Mouse (Mus musculus) limb, embryonic 12.5 days (tissue): ENCODE data around the gene Dppa4. TPM values are rescaled to one million over a fixed set of nuclear protein-coding genes. Genes with fewer than 3 reads are reported as not detected.

Source experiments
- ATAC-seq: fragments of 200-750 bp; cut with Nextera tagmentation; 2 replicates; pipeline ENCODE4 v1.8.0; 2017; ENCODE audit warnings: low read depth, moderate TSS enrichment; ENCODE audit not compliant: insufficient number of reproducible peaks, insufficient read depth, low FRiP score, low TSS enrichment
- H3K27ac ChIP-seq: fragments of 300-500 bp; sonication (generic); 2 replicates; pipeline ENCODE4 v1.5.1; 2016; ENCODE audit warnings: mild to moderate bottlenecking, moderate library complexity
- H3K27me3 ChIP-seq: fragments of 300-500 bp; sonication (generic); 2 replicates; pipeline ENCODE4 v1.6.1; 2016; ENCODE audit warnings: mild to moderate bottlenecking, moderate library complexity
- H3K36me3 ChIP-seq: fragments of 300-500 bp; sonication (generic); 2 replicates; pipeline ENCODE4 v1.6.1; 2016; ENCODE audit warnings: mild to moderate bottlenecking, moderate library complexity
- H3K4me1 ChIP-seq: fragments of 300-500 bp; sonication (generic); replicated peaks from 2 replicates; pipeline ENCODE4 v1.6.1; 2016
- H3K4me2 ChIP-seq: fragments of 300-500 bp; sonication (generic); 2 replicates; pipeline ENCODE4 v1.6.1; 2016; ENCODE audit warnings: mild to moderate bottlenecking, moderate library complexity
- H3K4me3 ChIP-seq: fragments of 300-500 bp; sonication (generic); replicated peaks from 2 replicates; pipeline ENCODE4 v1.5.1; 2016; ENCODE audit warnings: mild to moderate bottlenecking
- H3K9ac ChIP-seq: fragments of 300-500 bp; sonication (generic); replicated peaks from 2 replicates; pipeline ENCODE4 v1.6.1; 2016; ENCODE audit warnings: mild to moderate bottlenecking, moderate library complexity
- H3K9me3 ChIP-seq: fragments of 300-500 bp; sonication (generic); 2 replicates; pipeline ENCODE4 v1.6.1; 2016; ENCODE audit warnings: mild to moderate bottlenecking, moderate library complexity
- WGBS: fragments of 180-500 bp; shearing (Covaris S2); methylation state at CpG from one replicate; pipeline ENCODE4 v1.1.7; 2016; 5-methylcytosine and 5-hydroxymethylcytosine counted together
- polyA plus RNA-seq: library from polyadenylated mRNA; unstranded; fragments of >200 nt; fragmentation: Nextera tagmentation; extraction: Ambion mirVana; gene quantifications from 2 replicates; pipeline ENCODE4 v1.2.1, GENCODE M21; 2016

Gene Dppa4
- polyA plus RNA-seq, result not detected in 2 replicates

DNA sequence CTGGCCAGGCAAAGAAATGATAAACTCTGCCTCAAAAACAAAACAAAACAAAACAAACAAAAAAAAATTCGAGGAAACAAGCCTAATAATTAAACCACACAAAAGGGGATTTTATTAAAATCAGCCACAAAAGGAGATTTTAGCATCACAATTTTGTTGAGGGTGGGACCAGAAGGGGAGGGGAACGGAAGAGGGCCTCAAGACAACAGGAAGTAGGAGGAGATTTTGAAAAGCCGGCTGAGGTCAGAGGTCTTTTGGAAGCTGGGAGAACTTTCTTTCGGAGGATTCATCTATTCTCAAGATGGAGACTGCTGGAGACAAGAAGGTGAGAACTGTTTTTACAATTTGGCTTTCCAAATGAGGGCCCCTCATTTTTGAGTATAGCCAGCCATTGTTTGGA, at the start of gene Dppa4:
Gene Dppa4 (plus strand): TSS at position 217 of the 400 bp plus-strand sequence.
- no peak for ATAC-seq
- Histone ChIP-seq H3K4me2 (no peak within 1 kb of the TSS), H3K4me3 (no peak within 1 kb of the TSS), H3K36me3 (no peaks in the 10 kb centered on the region), H3K9me3 (no peaks in the 10 kb centered on the region), H3K27ac (no peak within 1 kb of the TSS), H3K4me1 (no peaks in the 10 kb centered on the region), H3K27me3 (no peaks in the 10 kb centered on the region), H3K9ac (no peak within 1 kb of the TSS)
- WGBS, result 78% methylated on average over 4 of the region's 4 CpGs

DNA sequence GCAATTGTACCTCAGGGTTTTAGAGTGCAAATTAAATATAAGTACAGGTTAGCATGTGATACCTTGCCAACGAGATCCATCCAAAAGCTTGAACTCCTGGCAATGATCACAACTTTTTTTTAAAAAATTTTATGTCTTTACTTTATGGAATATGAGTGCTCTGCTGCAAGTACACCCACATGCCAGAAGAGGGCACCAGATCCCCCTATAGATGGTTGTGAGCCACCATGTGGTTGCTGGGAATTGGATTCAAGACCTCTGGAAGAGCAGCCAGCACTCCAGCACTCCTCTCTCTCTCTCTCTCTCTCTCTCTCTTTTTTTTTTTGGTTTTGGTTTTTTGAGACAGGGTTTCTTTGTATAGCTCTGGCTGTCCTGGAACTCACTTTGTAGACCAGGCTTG, 48.5 kb upstream of the Dppa4 start:
- Histone ChIP-seq H3K27ac (no peak overlapping the region), H3K9me3 (peaks cover 4% of the 10 kb centered on the region; the same call in 1 of the 2 replicates), H3K36me3 (no peaks in the 10 kb centered on the region), H3K4me1 (no peaks in the 10 kb centered on the region), H3K27me3 (no peaks in the 10 kb centered on the region), H3K4me2 (no peak overlapping the region), H3K9ac (no peak overlapping the region), H3K4me3 (no peak overlapping the region)
- 90% methylated on average over 1 of the region's 1 CpGs for WGBS
- no peak for ATAC-seq

DNA sequence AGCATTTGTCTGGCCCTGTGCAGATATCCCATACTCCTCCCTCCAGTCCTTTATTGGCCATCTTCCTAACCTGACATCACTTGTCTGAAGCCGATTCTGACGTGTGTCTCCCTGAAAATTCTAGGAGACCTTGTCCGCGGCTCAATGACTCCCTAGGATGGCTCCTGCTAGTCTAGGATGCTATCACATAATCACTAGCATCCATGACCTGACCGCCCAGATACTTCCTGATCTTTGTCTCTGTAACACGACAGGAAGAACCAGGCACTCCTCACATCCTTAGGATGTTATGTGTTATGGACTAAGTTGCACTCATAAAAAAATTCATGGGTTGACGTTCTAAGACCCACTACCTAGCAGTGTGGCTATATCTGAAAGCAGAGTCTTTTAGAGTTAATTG, 45.9 kb upstream of the Dppa4 start:
- H3K9me3 ChIP-seq, result peaks cover 4% of the 10 kb centered on the region; the same call in 1 of the 2 replicates
- 90% methylated on average over 7 of the region's 7 CpGs for WGBS
- no peaks in the 10 kb centered on the region for H3K36me3 ChIP-seq
- H3K27ac ChIP-seq, result no peak overlapping the region
- H3K4me1 ChIP-seq, result no peaks in the 10 kb centered on the region
- no peak overlapping the region for H3K4me2 ChIP-seq
- H3K27me3 ChIP-seq, result no peaks in the 10 kb centered on the region
- ATAC-seq, result no peak
- no peak overlapping the region for H3K9ac ChIP-seq
- H3K4me3 ChIP-seq, result no peak overlapping the region

DNA sequence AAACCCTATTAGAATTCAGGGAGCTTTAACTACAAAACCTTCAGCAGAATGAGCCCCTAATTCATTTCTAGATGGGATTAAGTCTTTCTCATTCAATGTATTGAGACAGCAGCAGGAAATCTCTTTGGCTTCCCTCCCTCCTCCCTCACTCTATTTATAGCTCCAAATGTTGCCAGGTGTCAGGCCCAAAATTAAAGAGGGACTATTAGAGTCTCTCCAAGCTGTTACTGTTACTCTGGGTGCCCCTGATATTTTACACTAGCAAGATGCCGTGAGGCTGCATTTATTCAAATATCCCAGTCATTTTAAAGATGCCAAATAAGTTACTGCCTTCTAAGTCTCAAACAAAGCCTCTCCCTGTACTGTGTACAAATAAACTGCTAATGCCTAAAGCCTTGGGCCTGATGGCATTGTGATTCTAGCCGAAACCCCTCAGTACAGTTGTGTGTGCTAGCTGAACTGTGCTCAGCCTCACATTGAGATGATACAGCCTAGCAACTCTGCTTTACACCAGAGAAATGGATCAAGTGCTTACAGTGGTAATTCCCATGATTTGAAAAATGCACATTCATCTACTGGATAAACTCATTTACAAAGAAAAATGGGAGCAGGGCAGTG, 36.4 kb upstream of the Dppa4 start:
- no peaks in the 10 kb centered on the region for H3K9me3 ChIP-seq
- H3K36me3 ChIP-seq, result no peaks in the 10 kb centered on the region
- H3K27me3 ChIP-seq, result no peaks in the 10 kb centered on the region
- 85% methylated on average over 2 of the region's 2 CpGs for WGBS
- no peak overlapping the region for H3K4me3 ChIP-seq
- H3K4me1 ChIP-seq, result no peaks in the 10 kb centered on the region
- no peak overlapping the region for H3K4me2 ChIP-seq
- H3K9ac ChIP-seq, result no peak overlapping the region
- H3K27ac ChIP-seq, result no peak overlapping the region
- ATAC-seq, result no peak

DNA sequence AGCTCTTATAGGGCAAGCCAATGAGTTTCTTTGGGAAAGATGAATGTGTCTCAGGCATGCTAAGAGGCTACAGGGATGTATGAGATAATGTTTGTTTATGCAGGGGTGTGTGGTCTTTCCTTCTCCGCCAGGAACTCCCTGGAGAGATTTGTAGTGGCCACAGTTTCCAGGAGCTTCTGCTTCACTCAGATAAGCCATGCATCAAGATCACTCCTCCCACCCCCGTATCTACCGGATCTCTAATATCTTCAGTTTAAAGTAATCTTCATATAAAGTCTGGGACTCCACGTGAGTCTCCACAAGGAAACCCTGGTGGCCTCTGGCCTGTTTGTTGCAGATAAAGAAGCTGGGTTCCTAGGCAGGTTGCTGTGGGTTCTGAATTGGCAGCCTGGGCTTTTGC, 30.7 kb upstream of the Dppa4 start:
- H3K4me3 ChIP-seq, result no peak overlapping the region

DNA sequence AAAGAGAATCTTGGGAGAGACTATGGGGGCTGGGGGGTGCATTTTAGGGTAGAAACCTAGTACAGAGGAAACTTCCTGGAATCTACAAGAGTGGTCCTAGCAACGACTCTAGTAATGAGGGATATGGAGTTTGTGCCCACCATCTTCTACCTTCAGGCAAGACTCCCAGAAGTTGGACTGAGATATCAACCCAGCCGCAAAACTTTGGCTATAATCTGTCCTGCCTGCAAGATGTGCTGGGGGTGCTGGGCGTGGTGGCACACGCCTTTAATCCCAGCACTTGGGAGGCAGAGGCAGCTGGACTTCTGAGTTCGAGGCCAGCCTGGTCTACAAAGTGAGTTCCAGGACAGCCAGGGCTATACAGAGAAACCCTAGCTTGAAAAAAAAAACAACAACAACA, 28.9 kb upstream of the Dppa4 start:
- Histone ChIP-seq H3K9ac (no peak overlapping the region), H3K27ac (no peak overlapping the region), H3K4me1 (no peaks in the 10 kb centered on the region), H3K9me3 (no peaks in the 10 kb centered on the region), H3K27me3 (no peaks in the 10 kb centered on the region), H3K4me3 (no peak overlapping the region), H3K4me2 (no peak overlapping the region), H3K36me3 (no peaks in the 10 kb centered on the region)
- no peak for ATAC-seq
- WGBS, result 89% methylated on average over 5 of the region's 5 CpGs

More for the DNA sequence above, 30.7 kb upstream of the Dppa4 start:
- ATAC-seq, result no peak
- Histone ChIP-seq H3K36me3 (no peaks in the 10 kb centered on the region), H3K4me1 (no peaks in the 10 kb centered on the region), H3K27ac (no peak overlapping the region), H3K9me3 (no peaks in the 10 kb centered on the region), H3K27me3 (no peaks in the 10 kb centered on the region), H3K4me2 (no peak overlapping the region), H3K9ac (no peak overlapping the region)
- WGBS, result 76% methylated on average over 4 of the region's 4 CpGs

DNA sequence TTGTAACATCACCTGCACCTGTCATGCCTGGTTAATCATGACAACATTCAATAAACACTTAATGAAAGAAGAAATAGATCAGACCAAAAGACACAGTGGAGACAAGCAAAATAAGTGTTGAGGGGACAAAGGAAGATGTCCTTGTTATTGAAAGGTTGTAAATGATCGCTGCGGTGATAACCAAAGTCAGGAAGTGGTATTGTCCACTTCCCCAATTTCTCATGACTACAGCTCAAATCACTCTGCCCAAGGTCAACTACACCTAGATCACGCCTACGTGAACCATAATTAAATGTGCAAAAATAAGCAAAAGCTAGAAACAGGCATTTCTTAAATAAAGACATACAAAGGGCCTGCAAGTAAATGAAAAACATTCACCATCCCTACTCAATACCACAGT, 24.0 kb upstream of the Dppa4 start:
- H3K9me3 ChIP-seq, result no peaks in the 10 kb centered on the region
- no peak overlapping the region for H3K9ac ChIP-seq
- H3K4me3 ChIP-seq, result no peak overlapping the region
- no peak overlapping the region for H3K4me2 ChIP-seq
- no peaks in the 10 kb centered on the region for H3K27me3 ChIP-seq
- 94% methylated on average over 4 of the region's 4 CpGs for WGBS
- H3K4me1 ChIP-seq, result no peaks in the 10 kb centered on the region
- H3K36me3 ChIP-seq, result no peaks in the 10 kb centered on the region
- H3K27ac ChIP-seq, result no peak overlapping the region
- ATAC-seq, result no peak

DNA sequence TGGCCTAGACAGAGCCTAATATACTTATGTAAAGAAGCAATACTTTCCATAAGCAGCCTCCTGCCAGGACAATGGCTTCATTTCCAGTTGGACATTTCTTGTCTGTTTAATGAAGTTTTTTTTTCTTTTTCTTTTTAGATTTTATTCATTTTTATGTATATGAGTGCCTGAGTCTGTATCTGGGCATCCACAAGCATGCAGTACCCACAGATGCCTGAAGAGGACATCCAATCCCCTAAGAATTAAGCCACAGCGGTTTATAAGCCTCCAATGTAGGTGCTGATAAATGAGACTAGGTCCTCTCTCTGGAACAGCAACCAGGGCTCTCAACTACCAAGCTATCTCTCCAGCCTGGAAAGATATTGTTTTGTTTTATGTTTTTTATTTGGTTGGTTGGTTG, 20.6 kb upstream of the Dppa4 start:
- H3K36me3 ChIP-seq, result no peaks in the 10 kb centered on the region
- H3K27ac ChIP-seq, result no peak overlapping the region
- no peaks in the 10 kb centered on the region for H3K9me3 ChIP-seq
- no peaks in the 10 kb centered on the region for H3K27me3 ChIP-seq
- H3K4me3 ChIP-seq, result no peak overlapping the region
- ATAC-seq, result no peak
- H3K4me1 ChIP-seq, result no peaks in the 10 kb centered on the region
- WGBS, result 84% methylated on average over 1 of the region's 1 CpGs
- no peak overlapping the region for H3K4me2 ChIP-seq
- H3K9ac ChIP-seq, result no peak overlapping the region

DNA sequence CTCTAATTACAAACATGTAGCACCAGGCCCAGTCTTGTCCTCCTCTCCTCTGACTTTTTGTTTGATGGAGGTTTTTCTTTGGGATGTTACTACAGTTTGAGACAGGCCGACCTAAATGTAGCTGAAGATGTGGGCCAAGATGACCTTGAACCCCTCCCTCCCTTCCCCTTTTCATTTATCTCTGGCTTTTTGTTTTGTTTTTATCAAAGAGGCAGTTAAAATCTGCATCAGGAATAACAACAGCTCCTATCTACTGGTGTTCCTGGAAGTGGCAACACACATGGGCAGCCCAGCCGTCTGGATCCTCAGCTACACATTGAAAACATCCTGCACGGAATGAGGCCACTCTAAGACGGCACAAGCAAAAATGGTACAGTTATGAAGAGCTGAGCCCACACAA, 17.7 kb upstream of the Dppa4 start:
- Histone ChIP-seq H3K9me3 (no peaks in the 10 kb centered on the region), H3K4me1 (no peaks in the 10 kb centered on the region), H3K27ac (no peak overlapping the region), H3K4me3 (no peak overlapping the region), H3K27me3 (no peaks in the 10 kb centered on the region), H3K4me2 (no peak overlapping the region), H3K36me3 (no peaks in the 10 kb centered on the region), H3K9ac (no peak overlapping the region)
- 81% methylated on average over 4 of the region's 4 CpGs for WGBS
- ATAC-seq, result no peak

DNA sequence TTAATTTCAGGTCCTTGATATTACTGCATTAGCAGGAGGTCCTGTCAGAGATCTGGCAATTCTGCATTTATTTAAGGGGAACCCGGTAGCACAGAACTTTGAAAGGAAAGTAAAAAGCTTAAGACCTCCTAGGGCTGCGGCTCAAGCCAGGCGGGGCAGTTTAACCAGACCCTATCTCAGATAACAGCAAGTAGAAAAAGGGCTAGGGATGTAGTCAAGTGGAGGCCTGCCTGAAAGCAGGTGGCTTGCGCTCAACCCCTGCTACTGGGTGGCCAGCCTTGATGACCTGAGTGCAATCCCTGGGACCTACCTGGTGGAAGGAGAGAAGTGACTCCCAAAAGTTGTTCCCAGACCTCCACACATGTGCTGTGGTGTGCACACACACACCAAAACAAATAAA, 6.6 kb upstream of the Dppa4 start:
- no peak overlapping the region for H3K4me3 ChIP-seq
- H3K9me3 ChIP-seq, result no peaks in the 10 kb centered on the region
- no peaks in the 10 kb centered on the region for H3K27me3 ChIP-seq
- no peak overlapping the region for H3K9ac ChIP-seq
- H3K27ac ChIP-seq, result no peak overlapping the region
- H3K36me3 ChIP-seq, result no peaks in the 10 kb centered on the region
- H3K4me1 ChIP-seq, result no peaks in the 10 kb centered on the region
- no peak for ATAC-seq
- H3K4me2 ChIP-seq, result no peak overlapping the region
- WGBS, result 68% methylated on average over 4 of the region's 4 CpGs

DNA sequence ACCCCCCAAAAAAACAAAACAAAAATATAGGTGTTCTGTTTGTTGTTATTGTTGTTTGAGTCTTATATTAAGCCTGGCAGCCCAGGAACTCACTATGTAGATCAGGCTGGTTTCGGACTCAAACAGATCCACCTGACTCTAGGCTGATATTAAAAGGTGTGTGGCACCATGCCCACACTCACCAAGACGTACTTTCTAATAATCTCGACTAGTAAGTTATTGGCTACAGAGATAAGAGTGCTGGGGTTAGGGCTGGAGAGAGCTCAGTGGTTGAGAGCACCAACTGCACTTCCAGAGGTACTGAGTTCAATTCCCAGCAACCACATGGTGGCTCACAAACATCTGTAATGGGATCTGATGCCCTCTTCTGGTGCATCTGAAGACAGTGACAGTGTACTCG, 2.6 kb upstream of the Dppa4 start:
- Histone ChIP-seq H3K4me2 (no peak overlapping the region), H3K9me3 (no peaks in the 10 kb centered on the region), H3K4me1 (no peaks in the 10 kb centered on the region), H3K27me3 (no peaks in the 10 kb centered on the region), H3K4me3 (no peak overlapping the region), H3K36me3 (no peaks in the 10 kb centered on the region), H3K9ac (no peak overlapping the region), H3K27ac (no peak overlapping the region)
- ATAC-seq, result no peak
- 91% methylated on average over 4 of the region's 4 CpGs for WGBS

DNA sequence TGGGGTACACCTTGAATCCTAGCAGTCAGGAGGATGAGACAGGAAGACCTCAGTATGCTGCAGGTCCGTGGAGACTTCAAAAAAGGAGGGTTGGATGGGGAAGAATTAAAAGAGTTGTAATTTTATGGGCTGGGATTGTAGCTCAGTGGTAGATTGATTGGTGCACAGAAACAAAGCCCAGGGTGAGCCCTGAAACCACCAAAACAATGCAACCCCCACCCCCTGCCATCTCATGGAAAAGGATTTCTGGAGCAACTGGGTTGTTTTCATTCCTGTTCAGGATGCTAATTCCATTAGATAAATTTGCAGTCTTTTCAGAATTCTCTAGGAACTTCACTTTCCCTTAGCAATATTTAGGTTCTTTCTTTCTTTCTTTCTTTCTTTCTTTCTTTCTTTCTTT, 732 bp upstream of the Dppa4 start:
- no peak overlapping the region for H3K4me2 ChIP-seq
- no peaks in the 10 kb centered on the region for H3K27me3 ChIP-seq
- no peaks in the 10 kb centered on the region for H3K36me3 ChIP-seq
- no peak for ATAC-seq
- H3K4me3 ChIP-seq, result no peak overlapping the region
- no peak overlapping the region for H3K27ac ChIP-seq
- no peaks in the 10 kb centered on the region for H3K9me3 ChIP-seq
- no peaks in the 10 kb centered on the region for H3K4me1 ChIP-seq
- H3K9ac ChIP-seq, result no peak overlapping the region
- 65% methylated on average over 1 of the region's 1 CpGs for WGBS
